Mouse (Mus musculus): ENCODE measurements at regions not wholly inside any gene's neighbourhood (a gene's known extent, or its start where the extent isn't known, plus 50 kb on each side); places are given as distances from the start of the nearest gene placed in this dataset.

DNA sequence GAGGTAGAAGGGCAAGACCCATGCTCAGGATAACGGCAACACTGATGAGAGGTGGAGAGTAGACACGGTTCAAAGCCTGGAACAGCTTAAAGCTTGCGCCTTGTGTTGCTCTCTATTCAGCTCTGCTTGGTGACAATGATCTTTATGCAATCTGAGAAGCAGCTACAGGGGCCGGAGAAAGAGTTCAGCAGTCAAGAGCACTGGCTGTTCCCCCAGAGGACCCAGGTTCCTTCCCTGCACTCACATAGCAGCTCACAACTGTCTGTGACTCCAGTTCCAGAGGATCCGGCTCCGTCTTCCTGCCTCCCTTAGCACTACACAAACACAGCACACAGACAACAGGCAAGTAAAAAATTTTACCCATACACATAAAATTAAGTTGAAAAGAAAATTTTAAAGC, 54.4 kb upstream of the Jade1 start:
- no peak for TF ChIP-seq CTCF (IDR thresholded peaks at IDR 0.05; ENCODE audit: extremely low read depth, insufficient read length, insufficient replicate concordance, low read depth, low read length)
- no peak for TF ChIP-seq POLR2A (IDR thresholded peaks at IDR 0.05; ENCODE audit: low read depth, low read length)
